Mouse (Mus musculus) megakaryocyte progenitor cell, adult 5-6 weeks (primary cell): ENCODE results near the gene Ube2j1. TPM values are rescaled to one million over a fixed set of nuclear protein-coding genes. Genes with fewer than 3 reads are reported as not detected.

ENCODE experiments used
- ATAC-seq: replicated peaks from 2 replicates; pipeline ENCODE4 v1.8.0; 2016; ENCODE audit warnings: mild to moderate bottlenecking, moderate TSS enrichment, inconsistent platforms; ENCODE audit not compliant: poor library complexity
- total RNA-seq, 2 experiments: library from RNA; stranded (forward) in 1 of 2; stranded (reverse) in 1 of 2; fragments of 157-497, 149-512 nt in 1 of 2; fragments of 200-1000 nt in 1 of 2; gene quantifications; 2 replicates each; pipeline versions ENCODE4 v1.2.3 to v1.2.4; 2015 to 2017

Gene Ube2j1
- total RNA-seq, 2 experiments from 2014 or later = 48.9 to 54.9 TPM

DNA sequence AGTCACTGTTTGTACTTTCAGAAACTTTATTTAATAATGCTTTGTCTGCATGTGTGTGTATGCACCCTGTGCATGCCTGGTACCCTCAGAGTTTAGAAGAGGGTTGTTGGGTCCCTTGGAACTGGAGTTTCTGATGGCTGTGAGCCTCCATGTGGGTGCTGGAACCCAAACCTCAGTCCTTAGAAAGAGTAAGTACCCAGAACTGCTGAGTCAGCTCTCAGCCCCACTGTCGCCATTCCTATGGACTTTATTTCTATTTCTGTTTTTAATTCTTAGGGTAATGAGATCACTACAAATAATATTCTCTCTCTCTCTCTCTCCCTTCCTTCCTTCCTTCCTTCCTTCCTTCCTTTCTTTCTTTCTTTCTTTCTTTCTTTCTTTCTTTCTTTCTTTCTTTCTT is 21.1 kb upstream of the Ube2j1 start:
- no peak for ATAC-seq

DNA sequence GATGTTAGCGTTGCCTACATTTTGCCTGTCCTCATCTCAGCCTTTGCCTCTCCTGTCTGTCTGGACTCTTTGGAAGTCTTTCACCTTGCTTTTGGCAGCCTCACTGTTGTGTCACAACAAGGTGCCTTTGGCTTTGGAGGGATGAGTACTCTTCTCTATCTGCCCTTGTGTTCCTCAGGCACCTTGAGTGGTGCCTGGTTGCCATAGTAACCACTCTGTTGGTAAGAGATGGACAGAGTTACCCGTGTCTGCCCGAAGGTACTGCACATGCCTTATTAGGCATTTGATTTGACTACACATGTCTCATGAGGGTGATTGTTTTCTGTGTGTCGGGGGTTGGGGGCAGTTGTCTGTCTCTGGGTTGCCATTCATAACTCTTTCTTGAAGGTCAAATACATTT is 18.7 kb upstream of the Ube2j1 start:
- no peak for ATAC-seq

DNA sequence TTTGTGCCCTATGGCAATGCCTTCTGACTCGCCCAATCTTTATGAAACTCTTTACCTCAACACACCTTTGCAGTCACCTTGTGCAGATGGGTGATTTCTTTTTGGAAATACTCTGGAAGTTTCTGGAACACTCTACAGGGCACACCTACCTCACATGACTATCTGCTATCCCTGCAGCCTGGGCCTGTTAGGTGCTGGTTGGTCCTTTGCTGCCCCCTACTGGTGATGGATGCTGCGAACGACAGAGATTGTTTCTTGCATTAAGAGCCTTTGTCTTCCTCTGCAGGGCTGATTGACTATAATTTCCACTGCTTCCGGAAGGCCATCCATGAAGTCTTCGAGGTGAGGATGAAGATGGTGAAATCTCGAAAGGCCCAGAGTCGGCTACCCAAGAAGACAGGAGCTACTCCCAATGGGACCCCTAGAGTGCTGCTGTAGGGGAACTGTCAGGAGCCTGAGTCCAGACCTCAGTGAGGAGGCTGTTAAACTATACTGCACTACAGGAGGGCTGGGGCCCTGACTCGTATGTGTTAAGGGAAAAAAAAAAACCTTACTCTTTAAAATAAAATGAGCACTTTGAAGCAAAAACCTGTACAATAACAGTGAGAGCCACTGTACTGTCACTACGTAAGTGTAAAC is 12.7 kb upstream of the Ube2j1 start:
- peak; percentile 99 for ATAC-seq

DNA sequence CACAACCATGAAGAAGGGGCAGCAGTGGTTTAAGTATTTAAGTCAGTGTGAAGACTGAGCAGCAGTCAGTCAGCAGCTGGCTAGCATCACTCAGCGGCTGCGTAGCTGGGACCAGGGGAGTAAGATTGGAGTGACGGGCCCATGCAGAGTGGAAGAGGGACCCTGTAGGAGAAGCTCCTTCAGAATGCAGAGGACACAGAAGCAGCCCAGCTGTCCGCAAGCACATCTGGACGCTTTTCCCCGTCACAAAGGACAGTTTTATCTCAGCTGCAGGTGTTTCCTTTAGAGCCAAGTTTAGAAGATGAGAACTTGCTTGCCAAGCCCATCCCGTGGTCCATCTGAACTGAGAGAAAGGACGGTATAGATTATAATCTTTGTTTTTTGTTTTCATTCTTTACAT is 6.8 kb upstream of the Ube2j1 start:
- ATAC-seq = no peak

DNA sequence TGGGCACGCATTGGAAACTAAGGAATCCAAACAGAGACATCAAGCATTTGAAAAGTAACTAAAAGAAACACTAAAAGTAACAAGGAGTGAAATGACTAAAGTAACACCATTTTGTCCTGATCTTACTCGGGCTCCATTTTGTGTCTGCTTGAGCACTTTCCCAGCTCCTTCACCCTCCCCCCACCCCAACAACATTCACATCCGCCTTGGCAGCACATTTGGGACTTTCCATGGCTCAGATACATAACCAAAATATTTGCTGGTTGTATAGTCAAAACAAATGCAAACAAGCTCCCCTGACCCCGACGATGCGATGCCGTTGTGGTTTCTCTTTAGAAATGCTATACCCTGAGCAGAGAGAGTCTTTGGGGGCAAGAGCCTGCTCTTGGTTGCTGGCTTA is 2.1 kb upstream of the Ube2j1 start:
- no peak for ATAC-seq

DNA sequence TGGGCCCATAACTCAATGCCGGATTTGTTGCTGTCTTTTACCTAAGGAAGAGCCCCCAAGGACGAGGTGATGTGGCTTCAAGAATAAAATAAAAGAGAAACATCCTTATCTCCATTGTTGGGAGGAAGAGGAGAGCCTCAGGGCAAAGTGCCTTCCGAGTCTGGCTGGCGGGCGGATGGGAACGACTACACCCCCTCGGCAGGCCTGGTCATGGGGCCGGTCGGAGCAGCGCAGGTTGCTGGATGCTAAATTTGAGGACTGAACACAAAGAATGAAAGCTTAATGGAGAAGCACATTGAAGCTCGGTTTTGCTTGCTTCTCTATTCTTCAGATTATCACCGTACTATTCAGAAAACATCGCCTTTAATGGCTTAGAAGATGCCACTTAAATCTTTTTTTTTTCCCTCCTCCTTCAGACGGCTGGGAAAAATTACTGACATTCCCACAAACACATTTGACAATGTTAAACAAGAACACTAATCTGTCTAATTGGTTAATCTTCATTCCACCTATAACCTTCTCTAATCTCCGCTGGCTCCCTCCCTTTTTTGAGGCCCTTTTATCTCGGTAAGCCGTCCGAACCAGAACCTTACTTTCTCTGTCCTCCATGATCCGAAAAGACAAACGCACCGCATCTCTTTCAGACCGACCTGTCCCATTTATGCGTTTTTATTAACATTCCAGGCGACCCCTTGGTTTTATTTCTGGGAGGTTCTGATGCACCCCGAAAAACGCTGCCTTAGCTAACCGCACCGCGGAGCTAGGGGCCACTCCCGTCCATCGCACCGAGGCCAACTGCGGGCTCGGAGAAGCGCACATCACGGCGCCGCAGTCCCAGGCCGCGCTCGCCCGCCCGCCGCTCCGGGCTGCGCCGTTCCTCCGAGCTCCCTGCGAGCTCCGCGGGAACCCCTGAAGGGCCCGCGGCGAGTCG is 687 bp upstream of the Ube2j1 start:
- peak; percentile 38 for ATAC-seq

DNA sequence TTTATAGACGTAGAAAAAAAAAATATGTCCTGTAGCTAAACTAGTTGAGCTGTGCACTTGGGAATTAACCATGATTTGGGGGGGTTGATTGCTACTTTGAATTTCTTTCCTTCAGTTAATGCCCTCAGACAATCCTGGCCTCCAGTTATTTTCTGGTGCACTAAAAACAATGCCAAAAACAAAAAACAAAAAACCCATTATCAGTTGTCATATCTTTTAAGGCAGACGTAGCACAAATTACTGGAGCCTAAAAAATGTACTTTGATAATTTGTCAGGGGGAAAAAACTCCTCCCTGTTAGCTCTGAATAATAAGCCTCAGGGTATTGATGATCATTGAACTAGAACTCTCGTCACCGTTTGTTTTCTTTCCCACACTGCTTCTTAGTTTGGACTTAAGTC is 829 bp downstream of the Ube2j1 start:
- no peak for ATAC-seq

DNA sequence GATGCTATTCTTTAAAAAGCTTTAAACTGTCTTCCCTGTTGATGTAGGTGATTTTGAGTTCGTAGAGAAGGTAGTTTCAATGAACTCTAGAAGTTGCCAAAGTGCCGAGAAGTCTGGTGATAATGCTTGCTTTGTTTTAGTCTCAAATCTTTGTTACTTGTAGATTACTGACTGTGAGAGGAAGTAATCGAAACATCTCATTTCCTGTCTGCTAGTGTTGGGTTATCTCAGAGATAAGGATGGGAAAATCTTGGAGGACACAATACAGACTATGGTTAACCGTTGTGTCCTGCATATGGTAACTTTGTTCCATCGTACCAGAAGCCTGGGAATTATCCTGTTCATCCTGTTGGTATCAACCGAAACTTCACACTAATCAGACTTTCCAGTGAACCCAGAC is 2.3 kb downstream of the Ube2j1 start:
- ATAC-seq = no peak

DNA sequence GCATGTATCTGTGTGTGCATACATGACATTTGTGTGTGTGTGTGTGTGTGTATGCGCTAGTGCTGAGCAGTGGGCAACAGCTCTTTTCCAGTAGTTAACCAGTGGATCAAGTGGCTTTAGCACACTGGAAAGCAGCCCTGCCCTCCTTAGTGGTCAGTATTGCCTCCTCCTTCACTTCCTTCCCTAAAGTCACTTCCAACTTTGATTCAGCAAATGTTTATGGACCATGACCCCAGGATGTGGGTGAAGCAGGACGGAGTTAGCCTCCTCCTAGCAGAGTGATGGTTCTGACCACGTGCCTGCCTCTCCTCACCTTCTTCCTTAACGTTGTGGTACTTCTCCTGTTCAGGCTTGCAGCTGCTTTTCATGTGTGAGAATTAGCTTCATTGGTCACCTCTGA is 8.6 kb downstream of the Ube2j1 start:
- no peak for ATAC-seq

DNA sequence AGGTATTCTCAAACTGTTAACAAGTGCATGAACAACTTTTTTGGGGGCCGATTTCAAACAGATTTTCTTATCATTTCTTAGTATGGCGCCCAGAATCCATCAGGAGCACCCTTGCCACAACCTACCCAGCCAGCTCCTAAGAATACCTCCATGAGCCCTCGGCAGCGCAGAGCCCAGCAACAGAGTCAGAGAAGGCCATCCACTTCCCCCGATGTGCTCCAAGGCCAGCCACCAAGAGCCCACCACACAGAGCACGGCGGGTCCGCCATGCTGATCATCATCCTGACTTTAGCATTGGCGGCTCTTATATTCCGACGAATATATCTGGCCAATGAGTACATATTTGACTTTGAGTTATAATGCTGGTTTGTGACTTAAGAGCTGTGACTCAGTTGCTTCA is 18.4 kb downstream of the Ube2j1 start:
- ATAC-seq = no peak

DNA sequence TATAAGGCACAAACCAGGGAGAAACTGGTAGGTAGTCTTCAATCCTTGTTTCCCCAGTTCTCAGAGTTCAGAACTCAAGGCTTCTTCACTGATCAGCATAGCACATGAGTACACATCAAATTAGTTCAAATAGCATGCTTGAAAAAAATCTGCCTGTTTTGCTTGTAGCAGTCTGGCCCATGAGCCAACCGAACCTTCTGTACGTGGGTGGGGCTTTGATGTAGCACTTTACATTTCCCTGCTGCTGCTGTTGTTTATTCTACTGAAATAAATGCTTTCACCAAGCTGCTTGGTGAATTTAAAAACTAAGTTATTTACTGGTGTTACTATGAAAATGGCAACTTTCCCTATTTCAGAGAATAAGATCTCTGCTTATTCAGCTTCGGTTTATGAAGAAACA is 20.8 kb downstream of the Ube2j1 start:
- no peak for ATAC-seq

DNA sequence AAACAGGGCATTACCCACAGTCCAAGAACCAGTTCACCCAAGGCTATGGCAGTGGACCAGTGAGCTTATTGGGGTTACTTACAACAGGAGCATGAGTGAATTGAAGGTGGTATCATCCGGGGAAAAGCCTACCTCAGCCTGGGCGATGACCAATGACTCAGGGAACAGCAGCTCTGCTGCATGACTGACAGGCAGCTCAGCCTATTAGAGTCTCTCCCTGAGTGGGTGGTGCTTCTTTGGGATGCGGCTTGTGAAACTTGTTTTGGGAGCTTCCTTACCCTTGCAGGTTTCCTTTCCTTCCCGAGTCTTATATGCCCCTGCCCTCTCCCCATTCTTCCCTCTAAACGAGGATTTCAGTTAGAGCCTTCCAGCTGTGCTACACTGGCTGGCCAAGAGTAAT is 21.4 kb downstream of the Ube2j1 start:
- no peak for ATAC-seq

DNA sequence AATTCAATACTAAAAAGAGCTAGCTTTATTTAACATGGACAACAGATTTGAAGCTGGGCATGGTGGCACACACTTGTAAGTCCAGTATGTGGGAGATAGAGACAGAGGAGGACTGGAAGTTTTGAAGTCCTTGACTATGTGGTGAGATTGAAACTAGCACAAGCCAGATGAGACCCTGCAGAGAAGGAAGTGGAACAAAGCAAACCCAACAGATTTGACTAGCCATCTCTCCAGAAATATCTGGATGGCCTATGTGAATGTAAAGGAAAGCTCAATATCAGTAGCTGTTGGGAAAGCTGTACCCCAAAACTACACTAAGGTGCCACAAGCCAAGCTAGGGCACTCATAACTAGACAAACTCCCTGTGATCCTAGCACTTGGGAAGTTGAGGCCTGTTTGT is 23.2 kb downstream of the Ube2j1 start:
- ATAC-seq = no peak

DNA sequence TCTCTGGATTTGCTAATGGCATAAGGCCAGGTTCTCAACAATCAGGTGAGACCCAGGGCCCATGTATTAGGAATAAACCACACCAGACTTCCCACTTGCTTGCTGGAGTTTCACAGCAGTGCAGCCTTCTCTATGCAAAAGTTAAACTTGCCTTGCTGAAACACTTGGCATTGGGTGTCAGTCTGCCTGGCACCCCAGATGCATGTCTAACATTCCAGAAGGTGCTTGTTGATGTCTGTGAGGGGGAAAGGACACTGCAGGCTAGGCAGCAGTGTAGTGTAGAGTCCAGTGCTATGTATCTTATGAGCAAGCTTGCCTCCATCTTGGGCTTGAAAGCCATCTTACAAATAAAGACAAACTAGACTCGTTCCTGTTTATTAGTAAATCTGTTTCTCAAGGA is 25.1 kb downstream of the Ube2j1 start:
- ATAC-seq = no peak

DNA sequence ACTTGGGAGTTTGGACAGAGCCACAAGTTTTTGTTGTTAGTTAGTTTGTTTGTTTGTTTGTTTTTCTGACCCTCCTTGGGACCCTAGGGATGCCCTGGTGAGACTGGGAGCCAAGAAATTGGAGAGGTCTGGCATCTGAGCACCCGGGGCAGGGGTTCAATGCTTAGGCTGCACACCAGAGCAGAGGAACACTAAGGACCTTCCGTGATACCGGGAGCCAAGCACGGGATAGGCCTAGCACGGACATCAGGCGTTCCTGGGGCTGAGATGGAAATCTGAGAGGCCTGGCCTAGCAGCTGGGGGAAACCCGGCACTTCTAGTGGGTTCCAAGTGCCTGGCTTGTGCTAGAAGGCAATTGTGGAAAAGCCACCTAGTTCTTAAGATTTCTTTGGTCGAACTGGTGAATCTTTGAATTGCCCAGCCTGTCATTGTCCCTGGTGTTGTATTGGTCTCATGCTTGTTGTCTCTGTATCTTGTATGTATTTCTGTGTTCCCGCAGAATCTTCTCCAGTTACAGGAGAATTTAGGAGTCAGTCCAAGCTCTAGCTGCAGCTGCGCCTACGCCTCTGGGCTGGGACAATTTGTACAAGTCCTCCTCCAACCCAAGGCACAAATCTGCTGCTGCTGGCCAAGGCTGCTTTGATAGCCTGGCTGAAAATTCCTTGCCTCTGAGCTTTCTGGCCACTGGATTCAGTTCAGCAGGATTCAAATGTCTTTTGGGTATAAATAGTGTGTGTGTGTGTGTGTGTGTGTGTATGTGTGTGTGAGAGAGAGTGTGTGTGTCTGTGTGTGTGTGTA is 26.9 kb downstream of the Ube2j1 start:
- ATAC-seq = no peak

DNA sequence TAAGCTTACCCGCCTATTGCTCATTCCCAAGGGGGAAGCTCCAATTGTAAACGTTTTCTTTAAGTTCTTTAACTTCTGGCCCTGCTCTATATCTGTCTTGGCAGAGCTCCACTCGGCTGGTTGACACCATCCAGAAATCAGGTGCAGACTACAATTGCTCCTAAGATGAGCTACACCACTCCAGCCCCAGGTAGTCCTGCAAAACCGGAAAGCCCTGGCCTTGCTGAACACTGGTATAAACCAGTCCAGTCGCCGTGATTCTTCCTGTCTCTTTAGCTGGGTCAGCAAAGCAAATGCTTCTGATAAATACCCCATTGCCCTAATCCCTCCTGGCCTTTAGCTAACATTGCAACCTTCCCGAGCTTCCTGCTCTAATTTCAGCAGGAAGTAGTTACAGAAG is 29.9 kb downstream of the Ube2j1 start:
- no peak for ATAC-seq

DNA sequence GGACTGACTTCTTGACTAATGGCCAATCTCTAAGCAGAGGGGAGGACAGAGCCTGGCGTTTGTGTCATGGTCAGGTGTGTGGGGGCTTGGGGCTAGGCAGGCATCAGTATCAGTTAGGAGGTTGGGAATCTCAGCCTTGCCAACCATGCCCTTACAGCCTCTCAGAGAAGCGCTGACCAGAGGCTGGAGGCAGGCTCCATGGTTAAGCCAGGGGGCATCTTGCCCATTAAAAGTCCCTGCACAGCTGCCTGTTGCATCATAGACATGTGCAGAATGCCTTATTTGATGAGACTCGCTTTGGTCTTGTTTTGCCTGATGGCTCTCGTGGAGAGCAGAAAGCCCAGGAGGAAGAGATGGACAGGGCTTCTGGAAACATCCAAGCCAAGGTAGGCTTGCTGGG is 31.8 kb downstream of the Ube2j1 start, which contains the start of gene Gabrr2:
Gabrr2 (plus strand) TSS at position 19 of the 400 bp plus-strand sequence.
- ATAC-seq = no peak

DNA sequence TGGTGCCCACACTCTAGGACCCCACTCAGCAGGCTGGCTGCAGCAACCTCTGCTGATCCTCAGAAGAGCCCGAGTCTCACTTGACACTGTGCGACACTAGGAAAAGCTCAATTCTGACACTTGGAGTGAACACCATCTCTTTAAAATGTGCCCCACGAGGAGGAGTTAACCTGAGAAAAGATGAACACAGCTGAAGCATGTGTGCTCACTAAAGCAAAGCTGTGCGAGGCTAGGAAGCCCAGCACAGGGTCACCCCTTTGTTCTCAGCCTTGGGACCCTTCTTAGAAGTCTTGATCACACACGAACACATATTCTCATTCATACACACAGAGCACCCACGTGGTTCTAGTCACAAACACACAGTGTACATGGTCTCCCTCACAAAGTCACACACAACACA is 33.8 kb downstream of the Ube2j1 start:
- no peak for ATAC-seq

DNA sequence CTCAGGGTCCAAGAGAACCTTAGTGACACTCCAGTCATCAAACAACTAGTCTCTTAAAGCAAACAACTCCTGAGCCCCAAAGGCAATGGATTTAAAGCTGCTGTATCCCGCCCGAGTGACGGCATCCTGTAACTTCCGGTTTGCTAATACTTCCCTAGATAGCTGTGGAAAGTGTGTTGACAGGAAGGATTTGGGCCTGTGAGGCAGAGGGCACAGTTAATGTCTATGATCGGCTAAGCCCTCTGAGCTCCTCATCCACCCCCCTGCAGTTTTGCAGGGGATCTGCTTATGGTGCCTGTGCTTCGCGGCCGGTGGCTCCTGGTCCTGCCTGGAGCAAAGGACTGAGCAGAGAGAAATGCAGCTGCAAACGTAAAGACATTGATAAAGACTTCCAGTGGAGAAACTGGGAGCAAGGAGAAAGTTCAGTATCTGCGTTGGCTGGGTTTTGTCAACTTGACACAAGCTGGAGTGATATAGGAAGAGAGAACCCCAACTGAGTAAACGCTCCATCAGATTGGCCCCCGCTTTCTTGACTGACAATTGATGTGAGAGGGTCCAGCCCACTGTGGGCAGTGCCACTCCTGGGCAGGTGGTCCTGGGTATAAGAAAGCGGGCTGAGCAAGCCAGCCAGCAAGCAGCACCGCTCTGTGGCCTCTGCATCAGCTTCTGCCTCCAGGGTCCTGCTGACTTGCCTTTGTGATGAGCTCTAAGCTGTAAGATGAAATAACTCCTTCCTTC is 35.2 kb downstream of the Ube2j1 start:
- ATAC-seq = peak; percentile 48; the same call in 1 of the 2 replicates

DNA sequence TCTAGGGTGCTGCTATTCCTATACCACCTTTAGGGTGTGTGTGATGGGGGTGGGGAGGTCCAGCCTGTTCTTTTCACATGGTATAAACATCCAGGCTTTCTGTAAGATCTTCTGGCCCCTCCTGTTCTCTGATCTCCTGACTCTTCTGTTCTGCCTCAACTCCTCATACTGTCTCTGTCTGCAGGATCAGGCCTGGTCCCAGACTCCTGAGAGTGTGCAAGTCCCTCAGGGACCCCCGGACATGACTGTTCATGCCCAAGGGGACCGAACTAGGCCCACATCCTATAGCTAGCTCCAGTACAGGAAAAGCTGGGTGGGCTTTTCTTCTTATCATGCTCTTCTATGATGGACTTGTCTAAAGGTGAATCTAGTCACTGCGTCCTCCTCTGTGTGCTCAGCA is 36.1 kb downstream of the Ube2j1 start:
- ATAC-seq = no peak

DNA sequence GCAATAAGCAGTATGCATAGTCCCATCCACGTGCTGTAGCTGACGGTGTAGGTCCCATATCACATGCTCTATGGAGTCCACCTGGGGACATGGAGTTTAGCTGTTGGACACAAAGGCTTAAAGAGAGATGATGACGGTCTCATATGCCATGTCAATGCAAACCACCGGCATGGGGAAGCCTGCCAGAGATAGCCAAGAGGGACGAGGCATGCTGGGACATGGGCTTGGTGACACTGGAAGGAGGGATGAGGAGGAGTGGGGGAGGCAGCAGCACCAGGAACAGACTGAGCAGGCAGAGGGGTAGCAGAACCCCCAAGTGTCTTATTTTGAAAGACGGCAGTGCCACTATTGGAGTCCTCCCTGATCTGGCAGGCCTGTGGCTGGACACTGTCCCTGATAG is 36.6 kb downstream of the Ube2j1 start:
- no peak for ATAC-seq
